Mouse (Mus musculus) hindbrain, postnatal 0 days (tissue): ENCODE data around the gene Rin1. TPM values are rescaled to one million over a fixed set of nuclear protein-coding genes. Genes with fewer than 3 reads are reported as not detected.

ENCODE experiments used
- ATAC-seq: fragments of 200-750 bp; cut with Nextera tagmentation; 2 replicates; pipeline ENCODE4 v1.8.0; 2017; ENCODE audit warnings: mild to moderate bottlenecking, moderate TSS enrichment, moderate library complexity
- DNase-seq: peaks from one replicate; pipeline ENCODE4 v3.0.0-alpha.2; 2015; ENCODE audit warnings: low spot score
- H3K27ac ChIP-seq: fragments of 300-500 bp; sonication (generic); 2 replicates; pipeline ENCODE4 v1.5.1; 2014; ENCODE audit warnings: mild to moderate bottlenecking
- H3K27me3 ChIP-seq: fragments of 300-500 bp; sonication (generic); 2 replicates; pipeline ENCODE4 v1.6.1; 2014; ENCODE audit warnings: low read length, mixed read lengths; ENCODE audit not compliant: insufficient read depth
- H3K36me3 ChIP-seq: fragments of 300-500 bp; sonication (generic); 2 replicates; pipeline ENCODE4 v1.6.1; 2014; ENCODE audit warnings: low read length, mixed read lengths; ENCODE audit not compliant: insufficient read depth
- H3K4me1 ChIP-seq: fragments of 300-500 bp; sonication (generic); 2 replicates; pipeline ENCODE4 v1.6.1; 2014; ENCODE audit warnings: antibody characterized with exemption, low read length, mixed read lengths; ENCODE audit not compliant: insufficient read depth
- H3K4me2 ChIP-seq: fragments of 300-500 bp; sonication (generic); 2 replicates; pipeline ENCODE4 v1.6.1; 2014; ENCODE audit warnings: low read depth, mild to moderate bottlenecking, low read length, moderate library complexity, mixed read lengths
- H3K4me3 ChIP-seq: fragments of 300-500 bp; sonication (generic); 2 replicates; pipeline ENCODE4 v1.5.1; 2014; ENCODE audit warnings: low read length
- H3K9ac ChIP-seq: fragments of 300-500 bp; sonication (generic); replicated peaks from 2 replicates; pipeline ENCODE4 v1.6.1; 2014; ENCODE audit warnings: mild to moderate bottlenecking, low read length, moderate library complexity, mixed read lengths
- H3K9me3 ChIP-seq: fragments of 300-500 bp; sonication (generic); 2 replicates; pipeline ENCODE4 v1.6.1; 2016; ENCODE audit warnings: low read length, mixed read lengths
- CTCF ChIP-seq: IDR thresholded peaks from 2 replicates; pipeline ENCODE4 v1.5.1; 2016; ENCODE audit warnings: antibody characterized with exemption, control low read depth, low read depth
- WGBS: fragments of 180-500 bp; shearing (Covaris S2); extraction: QIAGEN DNeasy Blood & Tissue Kit; methylation state at CpG from one replicate; pipeline ENCODE4 v1.1.7; 2014; 5-methylcytosine and 5-hydroxymethylcytosine counted together
- polyA plus RNA-seq: library from polyadenylated mRNA; unstranded; fragments of >200 nt; fragmentation: Nextera tagmentation; extraction: Ambion mirVana; gene quantifications from 2 replicates; pipeline ENCODE4 v1.2.1, GENCODE M21; 2015
- total RNA-seq: library from RNA; depleted of rRNA; stranded (reverse); fragments of >200 nt; gene quantifications from 2 replicates; pipeline ENCODE4 v1.2.3, GENCODE M21; 2014

Gene Rin1
- total and polyA plus RNA-seq, 2 experiments from 2014 or later: 0.86 to 2.0 TPM

DNA sequence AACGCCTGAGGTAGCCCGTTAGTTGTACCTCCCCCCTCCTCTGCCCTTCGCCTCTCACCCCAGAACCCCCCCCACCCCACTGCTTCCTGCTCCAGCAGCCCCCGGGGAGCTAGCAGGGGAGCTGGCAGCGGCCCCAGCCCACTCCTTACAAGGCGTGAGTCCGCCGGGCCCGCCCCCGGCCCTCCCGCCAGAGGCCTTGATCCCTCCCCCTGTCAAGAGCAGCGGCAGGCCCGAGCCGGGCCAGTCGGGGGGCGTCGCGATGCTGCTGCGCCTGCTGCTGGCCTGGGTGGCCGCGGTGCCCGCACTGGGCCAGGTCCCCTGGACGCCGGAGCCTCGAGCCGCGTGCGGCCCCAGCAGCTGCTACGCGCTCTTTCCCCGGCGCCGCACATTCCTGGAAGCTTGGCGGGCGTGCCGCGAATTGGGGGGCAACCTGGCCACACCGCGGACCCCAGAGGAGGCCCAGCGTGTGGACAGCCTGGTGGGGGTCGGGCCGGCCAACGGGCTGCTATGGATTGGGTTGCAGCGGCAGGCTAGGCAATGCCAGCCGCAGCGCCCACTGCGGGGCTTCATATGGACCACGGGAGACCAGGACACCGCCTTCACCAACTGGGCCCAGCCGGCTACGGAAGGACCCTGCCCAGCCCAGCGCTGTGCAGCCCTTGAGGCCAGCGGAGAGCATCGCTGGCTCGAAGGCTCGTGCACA is 17.7 kb downstream of the Rin1 start, which contains the start of gene Cd248:
Cd248 (plus strand) TSS at position 212 of the 703 bp plus-strand sequence.
- Histone ChIP-seq H3K4me3 (peak within 1 kb of the TSS; percentile 38), H3K4me1 (peaks cover 9% of the 10 kb centered on the region; the same call in 1 of the 2 replicates), H3K9me3 (no peaks in the 10 kb centered on the region), H3K4me2 (peak within 1 kb of the TSS; percentile 60), H3K9ac (peak within 1 kb of the TSS; percentile 52), H3K27ac (no peak within 1 kb of the TSS), H3K36me3 (no peaks in the 10 kb centered on the region), H3K27me3 (no peaks in the 10 kb centered on the region)
- TF ChIP-seq CTCF: no peak
- WGBS: 2% methylated on average over 49 of the region's 56 CpGs
- ATAC-seq: peak; percentile 14; the same call in 1 of the 2 replicates
- peak; percentile 67 for DNase-seq

- peak overlapping the region; percentile 38 for H3K4me3 ChIP-seq
- WGBS: 26% methylated on average over 21 of the region's 21 CpGs
- ATAC-seq (0 out of 2 replicates have a peak, but pooled peaks have one; percentile 15), DNase-seq (peak; percentile 36)
- TF ChIP-seq CTCF: no peak; the same call in 1 of the 2 replicates
- no peaks in the 10 kb centered on the region for H3K27me3 ChIP-seq
- no peaks in the 10 kb centered on the region for H3K36me3 ChIP-seq
- no peak overlapping the region for H3K27ac ChIP-seq
- no peaks in the 10 kb centered on the region for H3K9me3 ChIP-seq
- peak overlapping the region; percentile 52 for H3K9ac ChIP-seq
- peaks cover 9% of the 10 kb centered on the region; the same call in 1 of the 2 replicates for H3K4me1 ChIP-seq
- peak overlapping the region; percentile 60 for H3K4me2 ChIP-seq
These were observed 18.4 kb downstream of the Rin1 start for GRCm38 (mm10) chr19:5068570-5069234.

DNA sequence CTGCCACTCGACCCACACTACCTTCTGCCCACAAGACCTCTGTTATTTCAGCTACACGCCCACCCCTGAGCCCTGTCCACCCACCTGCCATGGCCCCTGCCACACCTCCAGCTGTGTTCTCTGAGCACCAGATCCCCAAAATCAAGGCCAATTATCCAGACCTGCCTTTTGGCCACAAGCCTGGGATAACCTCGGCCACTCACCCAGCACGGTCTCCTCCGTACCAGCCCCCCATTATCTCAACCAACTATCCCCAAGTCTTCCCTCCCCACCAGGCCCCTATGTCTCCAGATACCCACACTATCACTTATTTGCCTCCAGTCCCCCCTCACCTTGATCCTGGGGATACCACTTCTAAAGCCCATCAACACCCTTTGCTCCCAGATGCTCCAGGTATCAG is 19.2 kb downstream of the Rin1 start:
- TF ChIP-seq CTCF: no peak
- no peaks in the 10 kb centered on the region for H3K36me3 ChIP-seq
- no peak overlapping the region for H3K27ac ChIP-seq
- DNase-seq (no peak), ATAC-seq (no peak)
- no peaks in the 10 kb centered on the region for H3K9me3 ChIP-seq
- H3K9ac ChIP-seq: no peak overlapping the region
- no peaks in the 10 kb centered on the region for H3K27me3 ChIP-seq
- peaks cover 9% of the 10 kb centered on the region; the same call in 1 of the 2 replicates for H3K4me1 ChIP-seq
- H3K4me2 ChIP-seq: peak overlapping the region; percentile 60
- WGBS: 86% methylated on average over 5 of the region's 5 CpGs
- no peak overlapping the region for H3K4me3 ChIP-seq

DNA sequence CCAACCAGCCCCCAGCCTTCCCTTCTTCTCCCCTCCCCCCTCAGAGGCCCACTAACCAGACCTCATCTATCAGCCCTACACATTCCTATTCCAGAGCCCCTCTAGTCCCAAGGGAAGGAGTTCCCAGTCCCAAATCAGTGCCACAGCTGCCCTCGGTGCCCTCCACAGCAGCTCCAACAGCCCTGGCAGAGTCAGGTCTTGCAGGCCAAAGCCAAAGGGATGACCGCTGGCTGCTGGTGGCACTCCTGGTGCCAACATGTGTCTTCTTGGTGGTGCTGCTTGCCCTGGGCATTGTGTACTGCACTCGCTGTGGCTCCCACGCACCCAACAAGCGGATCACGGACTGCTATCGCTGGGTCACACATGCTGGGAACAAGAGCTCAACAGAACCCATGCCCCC is 19.7 kb downstream of the Rin1 start:
- TF ChIP-seq CTCF: no peak
- Histone ChIP-seq H3K9ac (no peak overlapping the region), H3K36me3 (no peaks in the 10 kb centered on the region), H3K27me3 (no peaks in the 10 kb centered on the region), H3K4me1 (peaks cover 9% of the 10 kb centered on the region; the same call in 1 of the 2 replicates), H3K9me3 (no peaks in the 10 kb centered on the region), H3K27ac (no peak overlapping the region), H3K4me2 (peak overlapping the region; percentile 23; the same call in 1 of the 2 replicates), H3K4me3 (no peak overlapping the region)
- DNase-seq (no peak), ATAC-seq (no peak)
- 81% methylated on average over 7 of the region's 7 CpGs for WGBS

- peaks cover 9% of the 10 kb centered on the region; the same call in 1 of the 2 replicates for H3K4me1 ChIP-seq
- H3K4me2 ChIP-seq: peak overlapping the region; percentile 80
- peak overlapping the region; percentile 40; the same call in 1 of the 2 replicates for H3K9ac ChIP-seq
- no peak overlapping the region for H3K27ac ChIP-seq
- no peaks in the 10 kb centered on the region for H3K27me3 ChIP-seq
- no peak for DNase-seq
- no peaks in the 10 kb centered on the region for H3K36me3 ChIP-seq
- peak overlapping the region; percentile 41 for H3K4me3 ChIP-seq
- no peak for ATAC-seq
- H3K9me3 ChIP-seq: no peaks in the 10 kb centered on the region
- TF ChIP-seq CTCF: no peak
- WGBS: 15% methylated on average over 11 of the region's 11 CpGs
These were observed 20.8 kb downstream of the Rin1 start for GRCm38 (mm10) chr19:5071077-5071476.

DNA sequence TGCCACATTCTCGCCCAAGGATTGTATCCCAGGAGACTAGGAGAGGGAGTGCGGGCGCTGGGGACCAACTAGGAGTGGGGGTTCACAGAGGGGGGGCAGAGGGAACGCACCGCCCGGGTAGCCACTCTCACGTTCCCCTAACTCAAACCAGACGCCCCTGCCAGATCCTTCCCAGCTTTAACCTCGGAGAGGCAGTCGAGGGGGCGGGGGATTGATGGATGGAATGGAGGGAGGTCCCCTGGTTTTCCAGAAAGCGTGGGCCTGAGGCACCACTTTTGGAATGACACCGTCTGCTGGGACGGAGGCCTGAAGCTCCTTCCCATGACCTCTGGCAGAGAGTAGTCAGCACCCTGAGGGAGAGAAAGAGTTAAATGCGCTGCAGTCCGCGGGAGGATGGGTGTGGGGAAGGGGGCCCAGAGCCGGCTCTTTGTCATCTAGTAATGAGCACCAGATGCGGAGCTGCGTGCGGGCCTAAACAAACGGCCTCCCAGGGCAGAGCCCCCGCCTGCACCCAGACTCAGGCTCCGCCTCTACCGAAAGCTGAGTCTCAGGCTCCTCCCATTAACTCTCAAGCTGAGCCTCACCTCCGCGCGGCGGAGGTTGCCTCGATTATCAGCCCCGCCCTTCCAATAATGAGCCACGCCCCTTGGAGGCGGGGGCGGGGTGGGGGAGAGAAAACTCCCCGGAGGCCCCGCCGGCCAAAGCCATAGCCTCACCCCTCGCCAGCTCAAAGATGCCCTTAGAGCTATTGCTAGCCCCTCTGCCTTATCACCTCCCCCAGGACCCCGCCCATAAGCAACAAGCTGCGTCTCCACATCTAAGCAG is 21.5 kb downstream of the Rin1 start:
- H3K36me3 ChIP-seq: no peaks in the 10 kb centered on the region
- DNase-seq (peak; percentile 79), ATAC-seq (peak; percentile 64)
- peak overlapping the region; percentile 80 for H3K4me2 ChIP-seq
- no peak for TF ChIP-seq CTCF
- no peaks in the 10 kb centered on the region for H3K27me3 ChIP-seq
- H3K9me3 ChIP-seq: no peaks in the 10 kb centered on the region
- peaks cover 9% of the 10 kb centered on the region; the same call in 1 of the 2 replicates for H3K4me1 ChIP-seq
- H3K4me3 ChIP-seq: peak overlapping the region; percentile 41
- WGBS: under 1% methylated on average over 40 of the region's 40 CpGs
- 0 out of 2 replicates have a peak overlapping the region, but pooled peaks have one; percentile 4 for H3K27ac ChIP-seq
- peak overlapping the region; percentile 40 for H3K9ac ChIP-seq
